Mouse (Mus musculus): ENCODE data around the gene Sorcs3. TPM values are rescaled to one million over a fixed set of nuclear protein-coding genes. Genes with fewer than 3 reads are reported as not detected.

Sorcs3 gene
- polyA plus RNA-seq, 1 experiment, result not detected

GRCm38 (mm10) chr19:48331640-48332039 is 125.8 kb downstream of the Sorcs3 start:
- no peak for TF ChIP-seq SRF (IDR thresholded peaks at IDR 0.05; ENCODE audit: control insufficient read depth, insufficient read length, low read depth)
- TF ChIP-seq REST (IDR thresholded peaks at IDR 0.05; ENCODE audit: insufficient read depth, insufficient read length), result no peak
- TF ChIP-seq TCF12 (IDR thresholded peaks at IDR 0.05; ENCODE audit: insufficient read depth, poor library complexity, severe bottlenecking), result no peak
- TF ChIP-seq MAX (IDR thresholded peaks at IDR 0.05; ENCODE audit: low read depth), result no peak
- no peak for TF ChIP-seq E2F4 (IDR thresholded peaks at IDR 0.05; ENCODE audit: insufficient read depth)
- no peaks in the 10 kb centered on the region for H3K36me3 ChIP-seq (ENCODE audit: control insufficient read depth, insufficient read depth)

GRCm38 (mm10) chr19:48333085-48333484 is 127.3 kb downstream of the Sorcs3 start:
- TF ChIP-seq TCF12 (IDR thresholded peaks at IDR 0.05; ENCODE audit: insufficient read depth, poor library complexity, severe bottlenecking) (no peak), E2F4 (IDR thresholded peaks at IDR 0.05; ENCODE audit: insufficient read depth) (no peak), USF1 (IDR thresholded peaks at IDR 0.05; ENCODE audit: low read depth) (no peak), MYOG (IDR thresholded peaks at IDR 0.05; ENCODE audit: control insufficient read depth in 1 of 3, insufficient read depth in 1 of 3, insufficient read length in 2 of 3, low read depth in 2 of 3) (no peak), TCF3 (IDR thresholded peaks at IDR 0.05; ENCODE audit: insufficient read length, low read depth) (no peak), POLR2AphosphoS2 (IDR thresholded peaks at IDR 0.05; ENCODE audit: insufficient read length, low read depth) (no peak), MAX (IDR thresholded peaks at IDR 0.05; ENCODE audit: low read depth) (no peak), SRF (IDR thresholded peaks at IDR 0.05; ENCODE audit: control insufficient read depth, insufficient read length, low read depth) (no peak), REST (IDR thresholded peaks at IDR 0.05; ENCODE audit: insufficient read depth, insufficient read length) (no peak)
- no peaks in the 10 kb centered on the region for H3K79me2 ChIP-seq (ENCODE audit: control insufficient read depth, insufficient read depth)
- H3ac ChIP-seq (ENCODE audit: control insufficient read depth, insufficient read length), result no peak overlapping the region
- no peak overlapping the region for H3K4me2 ChIP-seq (ENCODE audit: low read depth)
- H3K4me3 ChIP-seq, result no peak overlapping the region
- no peaks in the 10 kb centered on the region for H3K27me3 ChIP-seq (ENCODE audit: control insufficient read depth, insufficient read depth, insufficient read length)
- H3K36me3 ChIP-seq (ENCODE audit: control insufficient read depth, insufficient read depth), result no peaks in the 10 kb centered on the region

More at GRCm38 (mm10) chr19:48331640-48332039, 125.8 kb downstream of the Sorcs3 start:
- Histone ChIP-seq H3K4me3 (no peak overlapping the region), H3ac (ENCODE audit: control insufficient read depth, insufficient read length) (no peak overlapping the region), H3K4me2 (ENCODE audit: low read depth) (no peak overlapping the region), H3K27me3 (ENCODE audit: control insufficient read depth, insufficient read depth, insufficient read length) (no peaks in the 10 kb centered on the region), H3K79me2 (ENCODE audit: control insufficient read depth, insufficient read depth) (no peaks in the 10 kb centered on the region)

- TF ChIP-seq POLR2A (IDR thresholded peaks at IDR 0.05; ENCODE audit: insufficient read length, low read depth) (no peak), TCF3 (IDR thresholded peaks at IDR 0.05; ENCODE audit: insufficient read length, low read depth) (no peak), POLR2AphosphoS2 (IDR thresholded peaks at IDR 0.05; ENCODE audit: insufficient read length, low read depth) (no peak), TCF12 (IDR thresholded peaks at IDR 0.05; ENCODE audit: insufficient read depth, poor library complexity, severe bottlenecking) (no peak), MAX (IDR thresholded peaks at IDR 0.05; ENCODE audit: low read depth) (no peak), REST (IDR thresholded peaks at IDR 0.05; ENCODE audit: insufficient read depth, insufficient read length) (no peak), CEBPB (IDR thresholded peaks at IDR 0.05; ENCODE audit: insufficient read depth, poor library complexity, severe bottlenecking) (no peak), MYOG (IDR thresholded peaks at IDR 0.05; ENCODE audit: control insufficient read depth in 1 of 3, insufficient read depth in 1 of 3, insufficient read length in 2 of 3, low read depth in 2 of 3) (no peak), MYOD1 (IDR thresholded peaks at IDR 0.05; ENCODE audit: control insufficient read depth in 1 of 3, insufficient read length in 2 of 3, low read depth in 2 of 3) (no peak), E2F4 (IDR thresholded peaks at IDR 0.05; ENCODE audit: insufficient read depth) (no peak), SRF (IDR thresholded peaks at IDR 0.05; ENCODE audit: control insufficient read depth, insufficient read length, low read depth) (no peak), USF1 (IDR thresholded peaks at IDR 0.05; ENCODE audit: low read depth) (no peak)
- Histone ChIP-seq H3K36me3 (ENCODE audit: control insufficient read depth, insufficient read depth) (no peaks in the 10 kb centered on the region), H3K79me2 (ENCODE audit: control insufficient read depth, insufficient read depth) (no peaks in the 10 kb centered on the region), H3K27me3 (ENCODE audit: control insufficient read depth, insufficient read depth, insufficient read length) (no peaks in the 10 kb centered on the region), H3K4me3 (no peak overlapping the region), H3ac (ENCODE audit: control insufficient read depth, insufficient read length) (no peak overlapping the region), H3K4me2 (ENCODE audit: low read depth) (no peak overlapping the region)
These were observed 131.6 kb downstream of the Sorcs3 start for GRCm38 (mm10) chr19:48337461-48337860.

- Histone ChIP-seq H3K27me3 (ENCODE audit: control insufficient read depth, insufficient read depth, insufficient read length) (no peaks in the 10 kb centered on the region), H3K4me3 (no peak overlapping the region), H3K79me2 (ENCODE audit: control insufficient read depth, insufficient read depth) (no peaks in the 10 kb centered on the region), H3K4me2 (ENCODE audit: low read depth) (no peak overlapping the region), H3K36me3 (ENCODE audit: control insufficient read depth, insufficient read depth) (no peaks in the 10 kb centered on the region), H3ac (ENCODE audit: control insufficient read depth, insufficient read length) (no peak overlapping the region)
- TF ChIP-seq E2F4 (IDR thresholded peaks at IDR 0.05; ENCODE audit: insufficient read depth) (no peak), REST (IDR thresholded peaks at IDR 0.05; ENCODE audit: insufficient read depth, insufficient read length) (no peak), CEBPB (IDR thresholded peaks at IDR 0.05; ENCODE audit: insufficient read depth, poor library complexity, severe bottlenecking) (no peak), MYOD1 (IDR thresholded peaks at IDR 0.05; ENCODE audit: control insufficient read depth in 1 of 3, insufficient read length in 2 of 3, low read depth in 2 of 3) (no peak), TCF3 (IDR thresholded peaks at IDR 0.05; ENCODE audit: insufficient read length, low read depth) (no peak), MAX (IDR thresholded peaks at IDR 0.05; ENCODE audit: low read depth) (no peak), MYOG (IDR thresholded peaks at IDR 0.05; ENCODE audit: control insufficient read depth in 1 of 3, insufficient read depth in 1 of 3, insufficient read length in 2 of 3, low read depth in 2 of 3) (no peak), POLR2AphosphoS2 (IDR thresholded peaks at IDR 0.05; ENCODE audit: insufficient read length, low read depth) (no peak), USF1 (IDR thresholded peaks at IDR 0.05; ENCODE audit: low read depth) (no peak), SRF (IDR thresholded peaks at IDR 0.05; ENCODE audit: control insufficient read depth, insufficient read length, low read depth) (no peak), POLR2A (IDR thresholded peaks at IDR 0.05; ENCODE audit: insufficient read length, low read depth) (no peak)
These were observed 132.3 kb downstream of the Sorcs3 start for GRCm38 (mm10) chr19:48338098-48338497.

GRCm38 (mm10) chr19:48342770-48343169 is 136.9 kb downstream of the Sorcs3 start:
- no peaks in the 10 kb centered on the region for H3K36me3 ChIP-seq (ENCODE audit: control insufficient read depth, insufficient read depth)
- no peak overlapping the region for H3K4me3 ChIP-seq
- no peaks in the 10 kb centered on the region for H3K27me3 ChIP-seq (ENCODE audit: control insufficient read depth, insufficient read depth, insufficient read length)
- no peaks in the 10 kb centered on the region for H3K79me2 ChIP-seq (ENCODE audit: control insufficient read depth, insufficient read depth)
- H3ac ChIP-seq (ENCODE audit: control insufficient read depth, insufficient read length), result no peak overlapping the region
- no peak overlapping the region for H3K4me2 ChIP-seq (ENCODE audit: low read depth)
- TF ChIP-seq TCF3 (IDR thresholded peaks at IDR 0.05; ENCODE audit: insufficient read length, low read depth), result no peak
- no peak for TF ChIP-seq E2F4 (IDR thresholded peaks at IDR 0.05; ENCODE audit: insufficient read depth)
- no peak for TF ChIP-seq POLR2A (IDR thresholded peaks at IDR 0.05; ENCODE audit: insufficient read length, low read depth)
- TF ChIP-seq MAX (IDR thresholded peaks at IDR 0.05; ENCODE audit: low read depth), result no peak
- no peak for TF ChIP-seq USF1 (IDR thresholded peaks at IDR 0.05; ENCODE audit: low read depth)
- TF ChIP-seq POLR2AphosphoS2 (IDR thresholded peaks at IDR 0.05; ENCODE audit: insufficient read length, low read depth), result no peak
